30 mouse cellular contexts compared by ENCODE assay signal in the genomic region with DNA sequence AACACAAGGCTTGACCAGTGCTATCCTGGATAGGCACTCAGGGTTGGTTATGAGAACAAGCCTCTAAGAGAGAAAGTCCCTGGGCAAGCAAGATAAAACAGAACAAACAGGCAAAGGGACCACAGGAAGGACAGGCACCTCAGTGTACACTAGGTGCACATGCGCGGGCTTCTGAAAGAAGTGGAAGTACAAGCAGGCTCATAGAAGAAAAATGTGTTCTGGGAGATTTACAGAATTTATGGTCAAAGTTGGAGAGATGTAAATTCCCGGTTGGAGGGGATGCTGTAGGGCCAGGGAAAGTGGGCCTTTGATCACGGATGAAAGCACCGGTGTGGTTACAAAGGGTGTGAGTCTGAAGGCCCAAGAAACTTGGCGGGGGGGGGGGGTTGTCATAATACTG. TPM values are rescaled to one million over a fixed set of nuclear protein-coding genes. Genes with fewer than 3 reads are reported as not detected.
A peak's percentile ranks its signal among the peaks of the same experiment; 100 is the strongest.
DNase-seq lines count a peak whose midpoint lies in the region; ATAC-seq and TF ChIP-seq lines count a peak whose summit lies in the region.
"Had no signal": no experiment of that assay in that cellular context is flagged by ENCODE, and none has a peak within 500 bp of the region (broad histone marks: within the 10 kb centered on the region; RNA-seq: fewer than 3 reads in every experiment).

No protein-coding gene starts in this region.

- intact Hi-C loops in gastrocnemius, adult 2 months (cut with DNase I): no loop called here

- TF ChIP-seq CTCF in kidney, postnatal 0 days (IDR thresholded peaks at IDR 0.05; ENCODE audit: low read depth): no peak
- TF ChIP-seq CTCF in gastrocnemius, adult 2 months (IDR thresholded peaks at IDR 0.05): no peak

- H3K27ac ChIP-seq in hindbrain, embryonic 13.5 days: no peak overlapping the region
- no peak overlapping the region for H3K27ac ChIP-seq in hindbrain, embryonic 12.5 days
- H3K27ac ChIP-seq in kidney, postnatal 0 days: peak overlapping the region; percentile 90
- no peak overlapping the region for H3K27ac ChIP-seq in embryonic facial prominence, embryonic 10.5 days (replicated peaks)
- no peak overlapping the region for H3K27ac ChIP-seq in hindbrain, embryonic 15.5 days (replicated peaks)
- no peak overlapping the region for H3K27ac ChIP-seq in gastrocnemius, adult 2 months
- H3K27ac ChIP-seq: embryonic facial prominence, embryonic 15.5 days; heart, embryonic 15.5 days had no signal

- peaks cover 100% of the 10 kb centered on the region for H3K27me3 ChIP-seq in hindbrain, embryonic 13.5 days
- H3K27me3 ChIP-seq in hindbrain, embryonic 12.5 days: peaks cover 98% of the 10 kb centered on the region
- peaks cover 29% of the 10 kb centered on the region for H3K27me3 ChIP-seq in kidney, postnatal 0 days (ENCODE audit: insufficient read depth, low read length)
- H3K27me3 ChIP-seq in embryonic facial prominence, embryonic 10.5 days (replicated peaks; ENCODE audit: low read depth, poor library complexity, severe bottlenecking): peaks cover 100% of the 10 kb centered on the region
- H3K27me3 ChIP-seq in hindbrain, embryonic 15.5 days: peaks cover 77% of the 10 kb centered on the region
- H3K27me3 ChIP-seq: Patski had no signal

- DNase-seq in kidney, postnatal 0 days (ENCODE audit: low spot score): no peak
- no peak for DNase-seq in kidney, adult 9 months
- DNase-seq in embryonic facial prominence, embryonic 10.5 days (ENCODE audit: low spot score): peak; percentile 21
- no peak for DNase-seq in gastrocnemius, adult 2 months
- DNase-seq: adrenal gland, adult 2 months; B cell, adult 2 months; cerebellum, adult 11 months; cerebellum, postnatal 10 days; heart, postnatal 36 days; left cerebral cortex, postnatal 4 days; lung, postnatal 4 days; thymus, adult 18-20 months; thymus, postnatal 36 days had no signal

- 9% methylated on average over 6 of the region's 6 CpGs for WGBS in hindbrain, embryonic 13.5 days
- WGBS in hindbrain, embryonic 12.5 days: 4% methylated on average over 6 of the region's 6 CpGs
- 5% methylated on average over 6 of the region's 6 CpGs for WGBS in kidney, postnatal 0 days
- WGBS in embryonic facial prominence, embryonic 10.5 days: 4% methylated on average over 6 of the region's 6 CpGs
- 5% methylated on average over 6 of the region's 6 CpGs for WGBS in hindbrain, embryonic 15.5 days

- ATAC-seq in hindbrain, embryonic 13.5 days (ENCODE audit: low FRiP score): no peak
- ATAC-seq in hindbrain, embryonic 12.5 days (ENCODE audit: low FRiP score): no peak
- ATAC-seq in kidney, postnatal 0 days (replicated peaks; ENCODE audit: low FRiP score, low read depth): no peak
- no peak for ATAC-seq in hindbrain, embryonic 15.5 days (ENCODE audit: low FRiP score, low read depth)
- ATAC-seq: Patski had no signal

- no peak overlapping the region for H3K9ac ChIP-seq in hindbrain, embryonic 13.5 days
- H3K9ac ChIP-seq in hindbrain, embryonic 12.5 days: no peak overlapping the region
- H3K9ac ChIP-seq in kidney, postnatal 0 days (ENCODE audit: low read depth, low read length): peak overlapping the region; percentile 64; the same call in 1 of the 2 replicates
- H3K9ac ChIP-seq in hindbrain, embryonic 15.5 days: no peak overlapping the region
- H3K9ac ChIP-seq: embryonic facial prominence, embryonic 15.5 days; heart, embryonic 15.5 days had no signal

- peak overlapping the region; percentile 52; the same call in 1 of the 2 replicates for H3K4me2 ChIP-seq in hindbrain, embryonic 13.5 days
- H3K4me2 ChIP-seq in hindbrain, embryonic 12.5 days (replicated peaks): no peak overlapping the region
- H3K4me2 ChIP-seq in kidney, postnatal 0 days (ENCODE audit: low read length): peak overlapping the region; percentile 75
- 0 out of 2 replicates have a peak overlapping the region, but pooled peaks have one; percentile 49 for H3K4me2 ChIP-seq in hindbrain, embryonic 15.5 days

- no peaks in the 10 kb centered on the region for H3K9me3 ChIP-seq in hindbrain, embryonic 13.5 days
- H3K9me3 ChIP-seq in hindbrain, embryonic 12.5 days (replicated peaks): no peaks in the 10 kb centered on the region
- no peaks in the 10 kb centered on the region for H3K9me3 ChIP-seq in kidney, postnatal 0 days (replicated peaks; ENCODE audit: low read length)
- no peaks in the 10 kb centered on the region for H3K9me3 ChIP-seq in embryonic facial prominence, embryonic 10.5 days
- H3K9me3 ChIP-seq in hindbrain, embryonic 15.5 days: no peaks in the 10 kb centered on the region
- H3K9me3 ChIP-seq: embryonic facial prominence, embryonic 15.5 days; G1E; heart, embryonic 15.5 days had no signal

- no peaks in the 10 kb centered on the region for H3K36me3 ChIP-seq in hindbrain, embryonic 13.5 days
- H3K36me3 ChIP-seq in hindbrain, embryonic 12.5 days: no peaks in the 10 kb centered on the region
- no peaks in the 10 kb centered on the region for H3K36me3 ChIP-seq in kidney, postnatal 0 days (ENCODE audit: insufficient read depth, low read length)
- H3K36me3 ChIP-seq in embryonic facial prominence, embryonic 10.5 days (replicated peaks): no peaks in the 10 kb centered on the region
- no peaks in the 10 kb centered on the region for H3K36me3 ChIP-seq in hindbrain, embryonic 15.5 days
- H3K36me3 ChIP-seq: embryonic facial prominence, embryonic 15.5 days; G1E; heart, embryonic 15.5 days had no signal

- peaks cover 36% of the 10 kb centered on the region for H3K4me1 ChIP-seq in hindbrain, embryonic 13.5 days (replicated peaks)
- H3K4me1 ChIP-seq in hindbrain, embryonic 12.5 days: peaks cover 28% of the 10 kb centered on the region
- peaks cover 19% of the 10 kb centered on the region for H3K4me1 ChIP-seq in kidney, postnatal 0 days (replicated peaks; ENCODE audit: insufficient read depth, low read length)
- H3K4me1 ChIP-seq in embryonic facial prominence, embryonic 10.5 days: peaks cover 39% of the 10 kb centered on the region
- H3K4me1 ChIP-seq in hindbrain, embryonic 15.5 days (replicated peaks): peaks cover 20% of the 10 kb centered on the region

- no peak overlapping the region for H3K4me3 ChIP-seq in hindbrain, embryonic 13.5 days
- H3K4me3 ChIP-seq in hindbrain, embryonic 12.5 days: no peak overlapping the region
- peak overlapping the region; percentile 59; the same call in 1 of the 2 replicates for H3K4me3 ChIP-seq in kidney, postnatal 0 days (replicated peaks; ENCODE audit: low read depth, low read length)
- H3K4me3 ChIP-seq in embryonic facial prominence, embryonic 10.5 days: no peak overlapping the region
- no peak overlapping the region for H3K4me3 ChIP-seq in hindbrain, embryonic 15.5 days
- no peak overlapping the region for H3K4me3 ChIP-seq in gastrocnemius, adult 2 months

RNA-seq across cellular contexts. Expression of a gene that starts 10.1 kb away (rescaled TPM):
- polyA plus RNA-seq in hindbrain, embryonic 13.5 days (2015; fragmentation: Nextera tagmentation; extraction: Ambion mirVana): 17.1 and 17.2 TPM in 2 replicates
- polyA plus RNA-seq in hindbrain, embryonic 12.5 days (2016; fragmentation: Nextera tagmentation; extraction: Ambion mirVana): 15.1 and 18.6 TPM in 2 replicates
- 27.4 and 29.6 TPM in 2 replicates for polyA plus RNA-seq in kidney, postnatal 0 days (2015; fragmentation: Nextera tagmentation; extraction: Ambion mirVana)
- polyA plus RNA-seq in embryonic facial prominence, embryonic 10.5 days (2016; fragmentation: Nextera tagmentation; extraction: Ambion mirVana): 1.00 and 1.8 TPM in 2 replicates
- 12.3 and 15.5 TPM in 2 replicates for polyA plus RNA-seq in hindbrain, embryonic 15.5 days (2015; fragmentation: Nextera tagmentation; extraction: Ambion mirVana)
- total RNA-seq in gastrocnemius, adult 2 months (2021): not detected
- total RNA-seq: adrenal gland, adult 2 months; CH12.LX; gastrocnemius, adult 8-10 months; heart, postnatal 36 days; liver, adult 2 months; megakaryocyte-erythroid progenitor cell, adult 5-6 weeks had no signal
- polyA plus RNA-seq: adrenal gland, adult 2 months; G1E; heart, embryonic 15.5 days; intestine, embryonic 14.5 days; large intestine, adult 2 months; liver, adult 2 months; liver, embryonic 16.5 days; lung, embryonic 16.5 days; small intestine, adult 2 months; stomach, embryonic 16.5 days had no signal
